Mouse (Mus musculus) bone marrow macrophage, adult 2 months (primary cell): ENCODE measurements around the gene Nsun4.

ENCODE experiments used
- CTCF ChIP-seq: IDR thresholded peaks from 2 replicates; pipeline ENCODE4 v1.5.1; 2012; ENCODE audit warnings: low read depth, mild to moderate bottlenecking, low read length, moderate library complexity
- POLR2A ChIP-seq: IDR thresholded peaks from 2 replicates; pipeline ENCODE4 v1.6.1; 2012; ENCODE audit warnings: mild to moderate bottlenecking, low read depth, low read length, borderline replicate concordance

DNA sequence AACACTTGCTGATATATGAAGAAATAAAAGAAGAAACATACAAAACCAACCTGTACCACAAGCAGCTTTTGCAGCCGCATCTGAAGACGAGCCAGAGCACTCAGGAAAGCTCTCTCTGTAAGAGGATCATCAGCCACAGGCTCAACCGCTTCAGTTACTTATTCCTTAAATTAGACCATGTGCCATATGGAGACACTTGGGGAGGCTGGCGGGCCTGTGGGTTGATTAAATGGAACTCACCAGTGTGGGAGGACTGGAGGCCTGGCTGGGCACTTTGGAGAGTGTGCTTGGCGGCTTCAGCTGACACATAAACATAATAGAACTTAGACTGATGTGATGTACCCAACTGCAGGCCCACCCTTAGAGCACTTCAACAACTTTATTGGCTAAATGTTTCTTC, 20.3 kb downstream of the Nsun4 start:
- TF ChIP-seq CTCF (no peak), POLR2A (no peak)
